Mouse (Mus musculus): Measurements from ENCODE around the gene Errfi1.

Errfi1 gene

GRCm38 (mm10) chr4:150915181-150915906, 61.6 kb downstream of the Errfi1 start:
- in situ Hi-C loops (cut with MboI): no loop called here

- in situ Hi-C loops (cut with MboI): no loop called here
Observed at GRCm38 (mm10) chr4:150917336-150918027, 63.8 kb downstream of the Errfi1 start.
